Mouse (Mus musculus) testis, adult 2 months (tissue): Measurements from ENCODE around the gene Mlf2. TPM values are rescaled to one million over a fixed set of nuclear protein-coding genes. Genes with fewer than 3 reads are reported as not detected.

Experiments used
- H3K27ac ChIP-seq: fragments of 200-500 bp; 2 replicates; pipeline ENCODE4 v1.5.1; 2012; ENCODE audit warnings: low read depth, low read length; ENCODE audit not compliant: control insufficient read depth, insufficient read depth
- H3K27me3 ChIP-seq: fragments of 200-500 bp; 2 replicates; pipeline ENCODE4 v1.6.1; 2012; ENCODE audit warnings: mild to moderate bottlenecking, low read length, moderate library complexity; ENCODE audit not compliant: control insufficient read depth, insufficient read depth
- H3K36me3 ChIP-seq: fragments of 200-500 bp; 2 replicates; pipeline ENCODE4 v1.6.1; 2012; ENCODE audit warnings: mild to moderate bottlenecking, low read length; ENCODE audit not compliant: control insufficient read depth, insufficient read depth
- H3K4me1 ChIP-seq: fragments of 200-500 bp; 2 replicates; pipeline ENCODE4 v1.6.1; 2012; ENCODE audit warnings: low read length; ENCODE audit not compliant: control insufficient read depth, insufficient read depth
- H3K4me3 ChIP-seq: fragments of 200-500 bp; 2 replicates; pipeline ENCODE4 v1.5.1; 2012; ENCODE audit warnings: low read depth, mild to moderate bottlenecking, low read length, moderate library complexity, mixed read lengths; ENCODE audit not compliant: control insufficient read depth
- CTCF ChIP-seq: fragments of 200-500 bp; IDR thresholded peaks from 2 replicates; pipeline ENCODE4 v1.5.1; 2012; ENCODE audit warnings: low read depth, mild to moderate bottlenecking, inconsistent platforms, low read length, moderate library complexity; ENCODE audit not compliant: control insufficient read depth, insufficient read depth, insufficient replicate concordance
- POLR2A ChIP-seq: fragments of 200-500 bp; IDR thresholded peaks from 2 replicates; pipeline ENCODE4 v1.6.1; 2012; ENCODE audit warnings: low read depth, mild to moderate bottlenecking, inconsistent platforms, low read length, moderate library complexity; ENCODE audit not compliant: control insufficient read depth
- polyA plus RNA-seq: library from polyadenylated mRNA; depleted of rRNA; stranded (reverse); fragments of >200 nt; gene quantifications from 2 replicates; pipeline ENCODE4 v1.2.3, GENCODE M21; 2012; rRNA removed

The Mlf2 gene
- polyA plus RNA-seq, 1 experiment = 75.4 TPM

DNA sequence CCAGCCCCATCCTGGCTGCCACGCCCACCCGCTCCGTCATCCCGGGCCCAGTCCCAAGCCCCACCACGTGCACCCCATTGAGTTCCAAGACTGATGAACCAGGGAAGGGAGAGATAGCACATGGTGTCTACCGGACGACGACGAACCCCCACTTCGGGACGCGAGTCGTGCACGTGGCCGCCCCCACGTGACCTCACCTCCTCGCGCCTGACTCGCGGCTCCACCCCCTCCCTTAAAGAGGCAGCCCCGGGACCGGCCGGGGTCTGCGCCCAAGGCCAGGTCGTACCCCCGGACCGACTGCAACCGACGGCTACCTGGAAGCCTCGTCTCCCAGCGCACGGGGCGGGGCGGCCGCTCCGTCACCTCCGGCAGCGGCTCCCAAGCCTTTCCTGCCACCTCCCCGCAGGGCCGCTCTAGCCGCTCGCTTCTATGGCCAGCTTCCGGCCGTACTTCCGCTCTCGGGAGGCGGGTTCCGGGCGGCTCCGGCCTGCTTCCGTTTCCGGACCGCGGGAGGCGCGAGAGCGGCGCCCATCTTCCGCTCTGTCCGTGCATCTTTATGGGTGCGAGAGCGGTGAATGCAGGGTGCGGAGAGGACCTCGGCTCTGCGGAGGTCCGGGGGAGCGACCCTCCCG lies 34.0 kb downstream of the Mlf2 start, which contains the start of gene Cops7a:
Gene Cops7a (minus strand): TSS at position 451 of the 632 bp plus-strand sequence.
- TF ChIP-seq CTCF (no peak), POLR2A (peak; percentile 47)
- peak within 1 kb of the TSS; percentile 94 for H3K27ac ChIP-seq
- peak within 1 kb of the TSS; percentile 96 for H3K4me3 ChIP-seq
- no peaks in the 10 kb centered on the region for H3K27me3 ChIP-seq
- H3K36me3 ChIP-seq = no peaks in the 10 kb centered on the region; the same call in 1 of the 2 replicates
- H3K4me1 ChIP-seq = peaks cover 5% of the 10 kb centered on the region

DNA sequence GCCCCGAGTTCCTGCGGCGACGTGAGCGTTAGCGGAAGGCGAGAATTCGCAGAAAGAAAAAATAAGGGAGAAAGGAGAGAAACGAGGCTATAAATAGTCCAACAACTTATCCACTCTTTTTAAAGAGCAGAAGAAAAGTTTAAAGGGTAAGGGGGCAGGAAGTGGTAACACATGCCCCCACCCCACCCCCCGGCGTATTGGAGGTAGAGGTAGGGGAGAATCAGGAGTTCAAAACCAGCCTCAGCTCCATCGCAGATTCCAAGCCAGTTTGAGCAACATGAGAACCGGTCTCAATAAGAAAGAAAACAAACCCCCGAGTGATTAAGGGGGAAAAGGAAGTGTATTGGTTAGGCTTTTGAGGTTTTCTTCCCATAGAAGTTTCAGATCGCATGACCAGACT lies 34.6 kb downstream of the Mlf2 start:
- H3K27ac ChIP-seq = peak overlapping the region; percentile 86
- H3K27me3 ChIP-seq = no peaks in the 10 kb centered on the region
- peak overlapping the region; percentile 96 for H3K4me3 ChIP-seq
- no peak for TF ChIP-seq POLR2A
- no peak for TF ChIP-seq CTCF
- peaks cover 5% of the 10 kb centered on the region for H3K4me1 ChIP-seq
- H3K36me3 ChIP-seq = no peaks in the 10 kb centered on the region; the same call in 1 of the 2 replicates

DNA sequence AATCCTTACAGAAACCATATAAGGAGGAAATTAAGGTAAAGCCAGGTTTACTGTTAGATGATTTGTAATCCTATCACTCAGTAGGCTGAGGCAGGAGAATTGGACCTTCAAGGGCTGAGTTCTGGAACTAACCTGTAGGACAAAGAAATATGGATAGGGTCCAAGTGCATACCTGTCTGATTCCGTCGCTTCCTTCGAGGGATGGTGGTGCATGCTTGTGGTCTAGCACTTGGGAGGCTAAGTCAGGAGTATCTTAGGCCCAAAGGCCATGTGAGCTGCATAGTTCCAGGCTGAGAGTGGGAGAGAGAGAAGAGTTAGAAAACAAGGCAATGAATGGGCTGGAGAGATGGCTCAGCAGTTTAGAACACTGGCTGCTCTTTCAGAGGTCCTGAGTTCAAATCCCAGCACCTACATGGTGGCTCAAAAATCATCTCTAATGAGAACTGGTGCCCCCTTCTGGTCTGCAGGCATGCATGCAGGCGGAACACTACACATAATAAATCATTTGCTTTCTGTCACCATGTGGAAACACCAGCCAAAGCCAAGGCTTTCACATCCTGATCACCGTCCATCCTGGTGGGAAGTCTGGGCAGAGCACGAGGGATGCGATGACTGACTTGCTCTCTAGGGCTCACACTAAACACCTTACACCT lies 35.4 kb downstream of the Mlf2 start:
- Histone ChIP-seq H3K36me3 (no peaks in the 10 kb centered on the region; the same call in 1 of the 2 replicates), H3K27ac (no peak overlapping the region), H3K4me3 (no peak overlapping the region), H3K27me3 (no peaks in the 10 kb centered on the region), H3K4me1 (peaks cover 5% of the 10 kb centered on the region)
- TF ChIP-seq POLR2A (no peak), CTCF (no peak)

DNA sequence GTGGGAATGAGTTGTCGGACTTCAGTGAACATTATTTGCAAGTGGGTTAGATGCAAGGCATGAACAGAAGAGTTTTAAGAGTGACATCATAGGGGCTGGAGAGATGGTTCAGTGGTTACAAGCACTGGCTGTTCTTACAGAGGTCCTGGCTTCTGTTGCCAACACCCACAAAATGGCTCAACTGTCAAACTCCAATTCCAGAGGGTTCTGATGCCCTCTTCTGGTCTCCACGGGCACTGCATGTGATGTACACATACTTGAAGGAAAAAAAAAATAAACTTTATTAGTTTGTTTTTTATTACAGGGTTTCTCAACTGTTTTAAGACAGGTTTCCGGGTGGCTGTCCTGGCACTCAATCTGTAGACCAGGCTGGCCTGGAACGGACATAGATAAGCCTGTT lies 36.6 kb downstream of the Mlf2 start:
- Histone ChIP-seq H3K4me1 (peaks cover 5% of the 10 kb centered on the region), H3K4me3 (no peak overlapping the region), H3K36me3 (no peaks in the 10 kb centered on the region; the same call in 1 of the 2 replicates), H3K27ac (no peak overlapping the region), H3K27me3 (no peaks in the 10 kb centered on the region)
- TF ChIP-seq CTCF (no peak), POLR2A (no peak)

Other genes with a start within 250 kb of the Mlf2 start
- gene Emg1, start 219.2 kb upstream of the Mlf2 start, polyA plus RNA-seq = 39.9 and 44.1 TPM in 2 replicates
- gene Phb2, start 219.1 kb upstream of the Mlf2 start, polyA plus RNA-seq = 47.6 and 50.5 TPM in 2 replicates
- gene Ptpn6, start 192.7 kb upstream of the Mlf2 start, polyA plus RNA-seq = 1.4 and 1.9 TPM in 2 replicates
- gene Grcc10, start 190.0 kb upstream of the Mlf2 start, polyA plus RNA-seq = 207 and 220 TPM in 2 replicates
- gene Gm45234, start 175.4 kb upstream of the Mlf2 start, polyA plus RNA-seq = 0.05 TPM in 1 of 2 replicates, not detected in the other
- 69.3 and 76.1 TPM in 2 replicates for gene Atn1, start 174.9 kb upstream of the Mlf2 start, polyA plus RNA-seq
- gene Eno2, start 161.7 kb upstream of the Mlf2 start, polyA plus RNA-seq = 0.51 and 0.63 TPM in 2 replicates
- gene Lrrc23, start 151.7 kb upstream of the Mlf2 start, polyA plus RNA-seq = 105 and 106 TPM in 2 replicates
- gene Spsb2, start 122.7 kb upstream of the Mlf2 start, polyA plus RNA-seq = 63.6 and 78.1 TPM in 2 replicates
- gene Tpi1, start 117.1 kb upstream of the Mlf2 start, polyA plus RNA-seq = 471 and 473 TPM in 2 replicates
- 37.4 and 41.2 TPM in 2 replicates for gene Usp5, start 101.9 kb upstream of the Mlf2 start, polyA plus RNA-seq
- 218 and 250 TPM in 2 replicates for gene Cdca3, start 101.8 kb upstream of the Mlf2 start, polyA plus RNA-seq
- 0.07 TPM in 1 of 2 replicates, not detected in the other for gene Gnb3, start 91.1 kb upstream of the Mlf2 start, polyA plus RNA-seq
- gene P3h3, start 73.6 kb upstream of the Mlf2 start, polyA plus RNA-seq = 1.5 and 2.8 TPM in 2 replicates
- 9.0 and 9.6 TPM in 2 replicates for gene Gpr162, start 67.4 kb upstream of the Mlf2 start, polyA plus RNA-seq
- gene Cd4, start 43.2 kb upstream of the Mlf2 start, polyA plus RNA-seq = 0.53 and 0.67 TPM in 2 replicates
- 0.11 and 0.12 TPM in 2 replicates for gene Lag3, start 19.7 kb upstream of the Mlf2 start, polyA plus RNA-seq
- gene Ptms, start 11.3 kb upstream of the Mlf2 start, polyA plus RNA-seq = 142 and 168 TPM in 2 replicates
- 387 and 413 TPM in 2 replicates for gene Cops7a, start 34.2 kb downstream of the Mlf2 start, polyA plus RNA-seq
- gene Pianp, start 65.3 kb downstream of the Mlf2 start, polyA plus RNA-seq = 0.23 and 0.38 TPM in 2 replicates
- 50.2 and 53.1 TPM in 2 replicates for gene Zfp384, start 77.8 kb downstream of the Mlf2 start, polyA plus RNA-seq
- 11.3 and 11.8 TPM in 2 replicates for gene Ing4, start 108.4 kb downstream of the Mlf2 start, polyA plus RNA-seq
- gene Acrbp, start 118.3 kb downstream of the Mlf2 start, polyA plus RNA-seq = 1,698 and 1,947 TPM in 2 replicates
- 0.31 and 0.32 TPM in 2 replicates for gene Lpar5, start 136.5 kb downstream of the Mlf2 start, polyA plus RNA-seq
- 42.5 and 43.0 TPM in 2 replicates for gene Chd4, start 164.6 kb downstream of the Mlf2 start, polyA plus RNA-seq
- 24.5 and 26.2 TPM in 2 replicates for gene Nop2, start 200.5 kb downstream of the Mlf2 start, polyA plus RNA-seq
- gene Iffo1, start 213.9 kb downstream of the Mlf2 start, polyA plus RNA-seq = 60.9 and 62.9 TPM in 2 replicates
- gene Gapdh, start 235.1 kb downstream of the Mlf2 start, polyA plus RNA-seq = 274 and 379 TPM in 2 replicates